Mouse (Mus musculus): ENCODE measurements around the gene Dlx1.

The Dlx1 gene

DNA sequence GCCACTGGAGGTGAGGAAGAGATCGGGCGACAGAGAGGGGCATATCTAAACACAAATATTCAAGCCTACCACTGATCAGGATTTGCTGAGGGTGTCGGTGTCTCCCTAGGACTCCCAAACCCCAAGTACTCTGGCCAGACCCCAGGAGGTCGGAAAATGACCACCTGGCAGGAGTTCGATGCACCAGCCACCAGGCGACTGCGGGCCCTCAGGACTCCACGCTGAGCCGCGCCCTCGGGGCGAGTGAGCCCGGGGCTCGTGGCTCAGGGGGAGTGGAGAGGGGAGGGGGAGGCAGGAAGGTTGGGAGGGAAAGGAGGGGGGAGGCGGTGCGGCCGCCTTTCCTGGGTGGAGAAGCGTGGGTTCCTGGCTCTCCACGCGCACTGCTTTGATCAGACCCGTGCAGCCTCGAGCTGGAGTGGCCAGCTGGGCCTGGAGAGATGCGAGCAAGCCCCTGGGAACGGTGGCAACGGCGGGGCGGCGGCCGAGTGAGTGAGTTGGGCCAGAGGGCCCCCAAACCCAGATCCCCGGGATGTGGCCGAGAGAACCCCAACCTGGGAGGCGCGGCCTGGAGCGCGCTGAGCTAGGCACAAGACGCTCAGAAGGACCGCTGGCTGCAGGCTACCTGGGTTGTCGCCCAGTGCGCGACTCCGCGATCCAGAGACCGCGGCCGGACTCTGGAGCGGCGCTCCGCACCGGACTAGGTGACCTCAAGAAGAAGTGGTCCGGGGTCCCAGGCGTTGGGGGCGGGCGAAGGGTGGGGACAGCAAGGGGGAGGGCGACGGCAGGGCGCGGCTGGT is 999 bp downstream of the Dlx1 start:
- no peak for DNase-seq (ENCODE audit: low read depth, low spot score)

DNA sequence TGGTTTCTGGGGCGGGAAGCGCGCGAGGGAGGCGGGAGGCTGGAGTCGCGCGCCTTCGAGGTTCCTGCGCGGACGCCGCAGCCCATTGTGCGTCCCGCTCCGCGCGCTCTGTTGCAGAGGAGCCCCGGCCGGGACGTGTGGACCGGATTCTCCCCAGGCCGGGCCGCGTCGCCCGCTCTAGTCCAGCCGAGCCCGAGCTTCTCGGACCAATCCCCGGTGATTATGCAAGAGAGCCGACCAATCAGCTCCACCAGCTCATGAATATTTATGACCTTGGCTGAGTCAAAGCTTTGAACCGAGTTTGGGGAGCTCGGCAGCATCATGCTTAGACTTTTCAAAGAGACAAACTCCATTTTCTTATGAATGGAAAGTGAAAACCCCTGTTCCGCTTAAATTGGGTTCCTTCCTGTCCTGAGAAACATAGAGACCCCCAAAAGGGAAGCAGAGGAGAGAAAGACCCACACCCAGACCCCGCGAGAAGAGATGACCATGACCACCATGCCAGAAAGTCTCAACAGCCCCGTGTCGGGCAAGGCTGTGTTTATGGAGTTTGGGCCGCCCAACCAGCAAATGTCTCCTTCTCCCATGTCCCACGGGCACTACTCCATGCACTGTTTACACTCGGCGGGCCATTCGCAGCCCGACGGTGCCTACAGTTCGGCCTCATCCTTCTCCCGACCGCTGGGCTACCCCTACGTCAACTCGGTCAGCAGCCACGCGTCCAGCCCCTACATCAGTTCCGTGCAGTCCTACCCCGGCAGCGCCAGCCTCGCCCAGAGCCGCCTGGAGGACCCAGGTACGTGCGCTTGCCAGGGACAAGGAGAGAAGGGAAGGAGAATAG is 1.8 kb downstream of the Dlx1 start:
- peak; percentile 57 for DNase-seq (ENCODE audit: low read depth, low spot score)

DNA sequence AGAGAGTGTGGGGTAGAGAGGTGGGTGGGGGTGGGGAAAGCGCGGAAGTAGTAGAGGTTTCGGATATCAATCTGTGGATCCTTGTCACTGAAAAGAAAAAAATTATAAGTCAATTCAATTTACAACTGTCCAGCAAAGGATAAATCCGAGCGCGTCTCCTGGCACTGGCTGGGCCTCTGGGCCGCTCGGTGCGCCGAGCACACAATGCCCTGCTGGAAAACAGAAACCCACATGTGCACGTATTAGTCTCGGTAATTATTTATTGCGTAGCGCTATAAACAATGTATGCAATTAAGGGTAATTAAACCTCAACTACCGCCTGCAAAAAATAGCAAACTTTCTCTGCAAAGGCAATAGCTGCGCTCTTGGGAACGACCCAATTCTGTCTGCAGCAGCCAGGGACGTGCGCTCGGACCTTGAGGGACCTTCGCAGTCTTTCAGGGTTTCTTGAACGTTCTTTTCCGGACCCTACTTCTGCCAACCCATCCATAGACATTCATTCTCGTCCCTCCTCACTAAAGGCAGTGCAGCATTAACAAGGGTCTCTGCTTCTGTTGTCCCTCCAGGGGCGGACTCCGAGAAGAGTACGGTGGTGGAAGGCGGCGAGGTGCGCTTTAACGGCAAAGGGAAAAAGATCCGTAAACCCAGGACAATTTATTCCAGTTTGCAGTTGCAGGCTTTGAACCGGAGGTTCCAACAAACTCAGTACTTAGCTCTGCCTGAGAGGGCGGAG is 2.6 kb downstream of the Dlx1 start:
- no peak for DNase-seq (ENCODE audit: low read depth, low spot score)

DNA sequence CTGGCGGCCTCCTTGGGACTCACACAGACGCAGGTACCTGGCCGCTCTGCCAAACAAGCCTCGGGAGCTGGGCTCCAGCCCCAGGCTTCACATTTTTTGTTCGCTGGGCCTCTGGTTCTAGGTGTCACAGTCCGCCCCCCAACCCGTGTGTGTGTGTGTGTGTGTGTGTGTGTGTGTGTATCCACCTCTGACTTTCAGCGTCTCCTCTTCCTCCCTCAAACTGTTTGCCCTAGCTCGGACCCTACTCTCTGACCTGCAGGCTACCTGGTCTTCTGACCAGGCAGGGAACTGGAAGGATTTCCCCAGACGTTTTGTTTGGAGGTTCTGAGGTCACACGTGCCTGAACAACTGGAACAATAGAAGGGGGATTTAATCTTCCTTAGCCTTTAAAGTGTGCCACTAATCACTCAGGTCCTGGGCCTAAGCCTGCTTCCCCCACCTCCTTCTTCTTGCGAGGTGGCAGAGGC is 3.2 kb downstream of the Dlx1 start:
- no peak for DNase-seq (ENCODE audit: low read depth, low spot score)

DNA sequence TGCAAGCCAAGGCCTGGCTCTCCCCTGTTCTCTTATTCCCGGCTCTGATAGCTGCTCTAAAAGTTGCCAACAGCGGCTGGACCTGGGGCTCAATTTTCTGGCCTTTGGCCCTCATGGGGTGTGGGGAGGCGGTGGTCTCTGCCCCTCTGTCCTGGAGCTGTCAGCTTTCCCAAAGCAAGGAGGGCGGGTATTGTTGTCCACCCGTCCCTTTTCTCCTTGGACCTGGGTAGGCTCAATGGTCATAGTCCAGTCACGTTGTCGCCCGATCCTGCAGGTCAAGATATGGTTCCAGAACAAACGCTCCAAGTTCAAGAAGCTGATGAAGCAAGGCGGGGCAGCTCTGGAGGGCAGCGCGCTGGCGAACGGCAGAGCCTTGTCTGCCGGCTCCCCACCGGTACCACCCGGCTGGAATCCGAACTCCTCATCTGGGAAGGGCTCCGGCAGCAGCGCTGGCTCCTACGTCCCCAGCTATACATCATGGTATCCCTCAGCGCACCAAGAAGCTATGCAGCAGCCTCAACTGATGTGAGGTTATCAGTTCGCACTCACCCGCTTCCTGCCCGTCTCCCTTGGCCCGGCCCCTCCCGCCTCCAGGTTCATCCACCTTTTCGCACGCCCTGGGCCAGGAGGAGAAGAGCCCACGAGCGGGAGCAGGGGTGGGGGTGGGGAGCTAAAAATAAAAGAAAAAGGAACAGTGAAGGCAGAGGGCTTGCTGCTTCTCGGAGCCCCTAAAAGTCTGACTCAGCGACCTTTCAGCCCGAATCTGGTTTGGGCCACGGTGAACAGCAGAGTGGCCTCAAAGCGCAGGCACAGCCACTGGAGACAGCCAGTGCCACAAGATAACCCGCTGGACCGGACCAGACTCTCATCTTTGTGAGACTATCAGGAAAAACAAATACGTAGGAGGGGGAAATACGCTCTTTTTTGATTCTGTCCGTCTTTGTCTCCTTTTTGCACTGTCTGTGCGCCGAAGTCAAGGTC is 4.4 kb downstream of the Dlx1 start:
- DNase-seq (ENCODE audit: low read depth, low spot score), result no peak

DNA sequence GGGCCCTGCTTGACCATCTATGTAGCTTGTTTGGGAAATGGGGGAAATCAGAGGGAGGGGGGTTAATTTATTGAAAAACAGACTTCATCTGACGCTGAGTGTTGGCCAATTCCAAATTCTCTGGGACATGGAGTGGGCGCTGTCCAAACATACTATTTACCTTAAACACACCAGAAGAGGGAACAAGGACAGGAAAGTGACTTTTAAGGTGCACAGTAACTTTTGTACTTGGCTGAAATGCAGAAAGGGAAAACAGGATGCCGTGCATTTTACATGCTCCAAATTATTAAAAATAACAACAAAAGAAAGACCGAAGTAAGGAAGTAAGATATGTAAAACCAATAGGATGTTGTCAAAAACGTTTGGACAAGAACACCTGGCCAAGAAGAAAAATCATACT is 5.2 kb downstream of the Dlx1 start:
- no peak for DNase-seq (ENCODE audit: low read depth, low spot score)

DNA sequence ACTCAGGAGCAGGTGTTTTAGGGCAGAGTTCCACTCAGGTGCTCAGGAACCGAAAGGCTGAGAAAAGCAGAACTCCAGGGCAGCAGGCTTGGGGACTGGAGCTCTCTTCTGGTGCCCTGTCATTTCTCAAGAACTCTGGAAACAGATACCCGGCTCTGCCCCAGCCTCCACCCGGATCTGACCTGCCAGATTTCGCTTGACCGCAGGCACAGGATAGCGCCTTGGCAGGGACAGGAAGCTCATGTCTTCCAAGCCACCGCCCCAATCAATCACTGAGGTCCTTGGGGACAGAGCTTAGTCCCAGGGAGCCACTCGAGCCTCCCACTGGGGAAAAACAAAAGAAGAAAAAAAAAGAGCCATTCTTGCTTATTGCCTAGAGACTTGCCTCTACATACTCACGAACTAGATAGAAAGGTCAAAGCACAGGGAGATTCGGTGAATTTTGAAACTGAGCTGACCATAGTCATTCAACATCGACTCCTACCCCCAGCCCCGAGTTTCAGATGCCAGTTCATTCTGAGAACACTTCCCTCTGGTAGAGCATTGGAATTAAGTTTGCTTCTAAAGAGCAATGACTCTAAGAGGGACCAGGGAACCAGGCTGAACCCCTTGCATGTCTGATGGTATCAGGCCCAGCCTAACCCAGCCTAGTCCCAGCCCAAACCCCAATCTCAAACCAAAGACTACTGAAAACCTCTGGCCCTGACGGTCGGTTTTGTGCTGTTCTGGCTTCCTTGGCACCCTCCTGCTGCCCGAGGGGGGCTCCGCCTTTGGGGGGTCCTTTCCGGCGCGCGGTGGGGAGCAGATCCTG is 6.5 kb downstream of the Dlx1 start:
- DNase-seq (ENCODE audit: low read depth, low spot score), result no peak

DNA sequence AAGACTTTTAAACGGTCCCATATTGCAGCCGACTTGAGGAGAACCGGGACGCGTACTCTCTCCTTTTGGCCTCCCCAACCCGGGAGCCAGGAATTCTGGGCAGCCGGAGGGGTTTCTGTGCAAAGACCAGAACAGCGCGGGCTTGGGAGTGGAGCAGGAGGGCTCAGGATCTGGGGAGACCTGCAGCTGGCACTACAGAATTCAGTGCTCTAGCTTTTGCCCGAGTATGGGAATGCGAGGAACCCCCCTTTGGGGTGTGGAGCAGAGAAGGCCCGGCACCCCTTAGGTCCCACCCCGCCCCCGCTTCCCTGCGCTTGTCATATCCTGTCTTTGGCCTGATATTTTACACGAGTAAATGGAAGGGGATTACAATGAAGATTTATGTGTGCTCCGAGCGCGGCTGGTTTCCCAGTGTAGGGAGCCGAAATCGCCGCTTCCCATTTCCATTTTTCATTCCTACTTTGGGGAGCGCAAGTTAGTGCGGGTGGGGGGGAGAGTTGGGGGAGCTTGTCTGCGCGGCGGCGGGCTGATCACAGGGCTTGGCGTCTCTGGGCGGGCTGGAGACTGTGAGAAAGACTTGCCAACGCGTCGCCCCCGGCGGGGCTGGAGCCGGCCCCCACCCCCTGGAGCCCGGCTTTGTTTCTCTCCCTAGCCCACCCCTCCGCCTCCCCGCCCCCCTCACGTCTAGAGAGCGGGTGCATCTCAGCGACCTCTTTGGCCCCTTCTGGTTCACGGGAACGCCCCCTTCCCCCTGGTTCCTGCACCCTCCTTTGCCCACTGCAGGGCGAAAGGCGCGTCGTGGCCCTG is 12.9 kb downstream of the Dlx1 start:
- no peak for DNase-seq (ENCODE audit: low read depth, low spot score)

DNA sequence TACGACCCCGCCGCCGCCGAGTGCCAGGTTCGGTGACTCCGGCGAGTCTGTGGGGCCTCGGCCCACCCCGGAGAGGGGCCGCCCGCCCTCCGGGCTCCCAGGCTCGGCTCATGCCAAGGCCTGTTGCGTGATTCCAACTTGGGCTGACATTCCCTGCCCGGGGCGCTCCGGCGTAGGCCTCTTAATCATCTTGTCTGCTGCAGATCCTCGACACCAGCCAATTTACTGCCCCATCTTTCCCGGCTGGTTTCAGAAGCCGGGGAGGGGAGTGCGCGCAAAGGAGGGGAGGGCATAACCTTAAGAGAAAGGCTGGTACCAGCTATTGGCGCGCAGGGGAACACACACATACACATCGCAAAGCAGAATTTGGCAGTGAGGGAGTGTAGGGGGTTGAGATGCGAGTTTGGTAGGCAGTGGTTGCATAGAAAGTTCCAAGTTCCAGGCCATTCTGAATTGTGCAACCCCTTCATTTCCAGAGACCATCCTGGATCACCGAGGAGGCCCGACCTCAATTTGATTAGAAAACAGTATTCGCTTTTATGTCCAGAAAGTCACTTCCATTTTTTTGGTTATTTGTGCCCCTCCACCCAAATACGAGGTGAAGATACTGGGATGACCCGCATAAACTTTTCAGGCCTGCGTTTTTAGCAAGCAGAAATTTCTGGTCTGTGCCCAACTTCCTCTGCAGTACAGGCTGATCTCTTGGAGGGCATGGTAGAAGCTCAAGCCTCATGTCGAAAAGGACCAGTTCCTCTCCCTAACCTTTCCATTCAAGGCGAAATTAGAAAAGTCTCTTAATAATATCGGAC is 13.7 kb downstream of the Dlx1 start:
- DNase-seq (ENCODE audit: low read depth, low spot score), result no peak

DNA sequence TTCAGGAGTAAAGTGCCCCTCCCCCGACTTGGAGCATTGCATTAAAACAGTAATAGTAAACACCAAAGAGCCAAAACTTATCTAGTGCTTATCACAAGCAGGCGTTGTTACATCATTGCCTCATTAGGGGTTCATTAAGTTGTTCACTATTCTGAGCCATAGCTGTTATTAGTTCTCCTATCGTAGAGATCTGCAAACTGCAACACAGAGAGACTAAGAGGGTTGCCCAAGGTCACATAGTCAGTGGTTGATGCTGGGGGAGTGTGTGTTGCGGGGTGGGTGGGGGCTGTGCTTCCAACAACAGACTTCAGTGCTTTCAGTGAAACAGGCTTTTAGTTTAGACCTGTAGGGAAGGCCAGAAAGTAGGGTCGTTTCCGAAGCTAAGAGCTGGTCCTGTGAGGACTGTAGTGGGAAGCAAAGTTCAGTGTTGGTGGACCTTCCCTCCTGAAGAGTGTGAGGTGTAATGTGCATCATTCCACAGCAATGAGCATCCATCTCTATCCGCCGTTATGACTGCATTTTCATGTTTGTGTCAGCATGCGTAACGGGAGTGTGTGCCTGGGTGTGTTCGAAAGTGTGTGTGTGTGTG is 14.4 kb downstream of the Dlx1 start:
- no peak for DNase-seq (ENCODE audit: low read depth, low spot score)

DNA sequence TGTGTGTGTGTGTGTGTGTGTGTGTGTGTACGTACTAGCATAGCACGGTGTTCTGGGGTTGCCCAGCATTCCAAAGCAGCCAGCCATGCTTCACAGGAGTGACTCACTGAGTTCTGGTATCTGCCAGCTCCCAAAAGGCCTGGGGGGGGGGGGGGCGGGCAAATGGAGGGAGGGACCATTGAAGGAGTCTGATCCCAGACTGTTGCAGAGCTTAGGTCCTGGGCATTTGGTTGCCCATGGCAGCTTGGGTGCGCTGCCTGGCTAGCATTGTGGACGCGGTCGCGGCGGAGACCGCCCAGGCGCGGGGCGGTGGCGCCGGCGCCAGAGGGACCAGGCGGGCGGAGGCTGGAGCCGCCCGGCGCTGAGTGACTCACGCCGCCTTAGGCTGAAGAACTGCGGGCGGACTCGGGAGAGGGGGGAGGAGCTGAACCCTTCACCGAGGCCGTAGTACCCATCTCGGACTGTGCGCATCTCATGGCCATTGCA is 14.9 kb downstream of the Dlx1 start:
- DNase-seq (ENCODE audit: low read depth, low spot score), result no peak

DNA sequence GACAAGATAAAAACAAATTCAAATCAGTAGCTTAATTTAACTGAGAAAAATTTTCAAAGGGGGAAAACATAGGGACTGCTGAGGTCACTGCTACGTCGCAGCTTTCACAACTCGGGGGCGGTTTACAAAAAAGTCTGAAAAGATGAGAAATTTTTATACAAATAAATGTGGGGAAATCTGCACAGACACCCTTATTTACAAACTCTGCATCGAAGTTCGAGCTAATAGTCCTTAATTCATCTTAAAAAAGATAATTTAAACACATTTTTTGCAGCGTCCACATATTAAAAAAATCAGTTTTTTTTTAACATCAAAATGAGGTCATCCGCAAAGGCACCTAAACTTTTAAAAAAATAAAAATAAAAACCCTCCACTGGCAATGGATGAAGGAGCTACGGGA is 15.6 kb downstream of the Dlx1 start:
- no peak for DNase-seq (ENCODE audit: low read depth, low spot score)

DNA sequence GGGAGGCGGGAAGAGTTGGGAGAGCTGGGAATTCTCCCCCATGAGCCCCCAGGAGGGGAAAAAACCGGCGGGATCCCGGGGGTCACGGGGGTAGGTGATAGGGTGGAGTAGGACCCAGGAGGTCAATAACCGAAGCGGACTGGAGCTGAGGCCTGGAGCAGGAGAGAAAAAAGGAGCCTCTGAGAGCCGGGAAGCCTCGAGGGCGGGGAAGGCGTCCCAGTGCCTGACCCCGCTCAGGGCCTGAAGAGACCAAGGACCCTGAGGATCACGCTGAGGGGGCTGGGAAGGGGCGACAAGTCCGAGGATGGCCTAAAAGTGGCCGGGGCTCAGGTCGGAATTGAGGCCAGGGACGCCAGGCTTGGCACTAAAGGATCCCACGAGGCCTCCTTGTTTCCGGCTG is 16.0 kb downstream of the Dlx1 start:
- no peak for DNase-seq (ENCODE audit: low read depth, low spot score)

DNA sequence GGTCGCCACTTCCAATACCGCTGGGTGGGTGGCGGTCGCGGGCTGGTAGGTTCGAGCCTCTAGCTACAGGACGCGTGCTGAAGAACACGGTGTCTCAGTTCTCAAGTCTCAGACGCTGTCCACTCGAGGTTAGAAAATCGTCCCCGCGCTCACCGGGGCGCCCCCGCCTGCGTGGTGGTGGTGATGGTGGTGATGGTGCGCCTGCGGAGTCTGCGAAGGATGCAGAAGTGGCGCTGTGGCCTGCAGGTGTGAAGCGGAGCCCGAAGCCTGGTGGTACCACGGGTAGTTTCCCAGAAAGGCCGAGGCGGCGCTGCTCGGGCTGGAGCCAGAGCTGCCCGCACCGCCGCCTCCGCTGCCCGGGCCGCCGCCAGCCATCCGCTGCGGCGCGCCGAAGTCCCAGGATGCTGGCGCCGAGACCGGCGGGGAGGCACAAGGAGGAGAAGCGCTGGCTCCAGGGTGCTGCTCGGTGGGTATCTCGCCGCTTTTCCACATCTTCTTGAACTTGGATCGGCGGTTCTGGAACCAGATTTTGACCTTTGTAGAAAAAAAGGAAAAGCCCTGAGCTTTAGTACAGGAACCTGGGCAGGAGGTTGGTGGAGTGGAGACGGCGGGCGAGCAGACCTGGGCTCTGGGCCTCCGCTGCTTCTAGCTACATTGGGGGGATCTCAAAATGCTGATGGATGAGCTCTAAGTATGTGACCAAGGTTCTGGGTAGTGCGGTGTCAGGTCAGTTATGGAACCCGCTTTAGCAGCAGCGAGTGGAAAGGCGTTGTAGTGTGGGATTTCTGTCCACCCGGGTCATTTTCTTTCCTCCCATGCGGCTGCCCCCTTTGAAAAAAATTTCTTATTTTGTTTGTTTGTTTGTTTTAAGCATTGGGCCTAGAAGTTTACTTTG is 16.7 kb downstream of the Dlx1 start:
- no peak for DNase-seq (ENCODE audit: low read depth, low spot score)

DNA sequence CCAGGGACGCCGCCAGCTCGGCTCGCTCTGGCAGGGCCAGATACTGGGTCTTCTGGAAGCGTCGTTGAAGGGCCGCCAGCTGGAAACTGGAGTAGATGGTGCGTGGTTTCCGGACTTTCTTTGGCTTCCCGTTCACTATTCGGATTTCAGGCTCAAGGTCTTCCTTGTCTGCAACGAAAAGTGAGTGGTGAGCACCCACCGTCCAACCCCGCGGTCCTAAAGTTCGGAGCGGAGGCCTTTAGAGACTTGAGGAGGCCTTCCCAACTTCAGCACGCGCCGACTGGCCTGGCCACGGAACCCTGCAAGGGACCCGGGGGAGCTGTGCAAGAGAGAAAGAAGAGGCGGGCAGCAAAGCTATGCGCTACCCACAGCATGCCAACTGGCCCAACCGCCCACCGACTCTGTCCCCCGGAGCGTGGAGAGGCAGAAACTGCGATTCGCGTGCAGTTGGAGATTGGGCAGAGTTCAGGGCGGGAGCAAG is 17.5 kb downstream of the Dlx1 start:
- DNase-seq (ENCODE audit: low read depth, low spot score), result no peak

DNA sequence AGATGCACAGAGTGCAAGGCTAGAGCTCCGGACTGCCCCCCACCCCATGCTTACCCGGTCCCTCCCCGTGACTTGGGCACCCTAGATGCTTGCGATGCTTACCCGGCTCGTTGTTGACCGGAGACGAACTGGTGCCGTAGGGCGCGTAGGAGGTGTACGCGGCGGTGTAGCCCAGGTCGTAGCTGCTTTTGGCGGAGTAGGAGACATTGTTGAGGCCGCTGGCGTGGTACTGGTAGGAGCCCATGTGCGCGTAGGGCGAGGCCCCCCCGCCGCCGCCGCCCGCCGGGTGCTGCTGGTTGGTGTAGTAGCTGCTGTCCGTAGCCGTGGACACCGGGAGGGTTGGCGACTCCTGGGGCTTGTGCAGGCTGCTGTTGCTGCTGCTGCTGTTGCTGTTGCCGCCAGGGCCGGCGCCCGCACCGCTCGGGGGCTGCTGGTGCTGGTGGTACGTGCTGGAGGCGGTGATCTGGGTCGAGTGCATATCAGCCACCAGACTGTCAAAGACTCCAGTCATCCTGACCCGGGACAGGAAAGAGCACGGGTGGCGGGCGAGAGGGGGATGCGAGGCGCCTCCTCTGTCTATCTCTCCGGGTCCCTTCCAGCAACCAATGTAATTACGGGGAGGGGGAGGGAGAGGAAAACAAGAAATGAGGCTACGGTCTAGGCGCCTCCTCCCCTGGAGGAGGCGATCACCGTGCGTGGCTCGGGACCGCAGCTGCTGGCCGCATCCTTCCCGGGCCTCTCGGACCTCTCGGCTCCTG is 18.1 kb downstream of the Dlx1 start:
- DNase-seq (ENCODE audit: low read depth, low spot score), result no peak
